Mouse (Mus musculus) frontal cortex, postnatal 25 days (tissue): ENCODE results near the gene Cyth1.

Experiments
- DNase-seq, 2 experiments: peaks; one replicate each; pipeline ENCODE4 v3.0.0; 2022; ENCODE audit warnings: low spot score in 2 of 2

Cyth1 gene

GRCm38 (mm10) chr11:118254159-118254951, 6.0 kb upstream of the Cyth1 start:
- DNase-seq: peak in 1 of 2 experiments; percentile 29

GRCm38 (mm10) chr11:118253447-118254158, 5.2 kb upstream of the Cyth1 start:
- no peak for DNase-seq

GRCm38 (mm10) chr11:118249012-118249383, 606 bp upstream of the Cyth1 start:
- no peak for DNase-seq

GRCm38 (mm10) chr11:118247359-118248095, 865 bp downstream of the Cyth1 start:
- no peak for DNase-seq

DNA sequence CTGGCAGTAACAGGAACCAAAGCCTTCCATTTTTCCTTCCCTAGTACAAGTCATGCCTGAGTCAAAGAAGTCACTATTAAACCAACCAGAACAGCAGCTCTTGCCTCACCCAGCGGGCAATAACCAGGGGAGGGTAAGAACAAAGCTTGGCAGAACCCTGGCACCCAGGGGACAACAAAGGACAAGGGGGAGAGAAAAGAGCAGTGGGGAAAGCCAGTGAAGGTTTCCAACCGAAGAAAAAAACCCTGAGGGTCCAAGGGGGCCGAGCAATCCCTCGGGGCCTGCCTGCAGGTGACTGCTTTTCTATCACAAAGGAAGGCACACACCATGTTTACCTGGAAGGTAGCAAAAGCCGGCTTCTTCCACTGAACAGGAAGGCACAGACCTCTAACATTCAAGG, 1.7 kb downstream of the Cyth1 start:
- no peak for DNase-seq

GRCm38 (mm10) chr11:118245130-118245529, 3.3 kb downstream of the Cyth1 start:
- no peak for DNase-seq

DNA sequence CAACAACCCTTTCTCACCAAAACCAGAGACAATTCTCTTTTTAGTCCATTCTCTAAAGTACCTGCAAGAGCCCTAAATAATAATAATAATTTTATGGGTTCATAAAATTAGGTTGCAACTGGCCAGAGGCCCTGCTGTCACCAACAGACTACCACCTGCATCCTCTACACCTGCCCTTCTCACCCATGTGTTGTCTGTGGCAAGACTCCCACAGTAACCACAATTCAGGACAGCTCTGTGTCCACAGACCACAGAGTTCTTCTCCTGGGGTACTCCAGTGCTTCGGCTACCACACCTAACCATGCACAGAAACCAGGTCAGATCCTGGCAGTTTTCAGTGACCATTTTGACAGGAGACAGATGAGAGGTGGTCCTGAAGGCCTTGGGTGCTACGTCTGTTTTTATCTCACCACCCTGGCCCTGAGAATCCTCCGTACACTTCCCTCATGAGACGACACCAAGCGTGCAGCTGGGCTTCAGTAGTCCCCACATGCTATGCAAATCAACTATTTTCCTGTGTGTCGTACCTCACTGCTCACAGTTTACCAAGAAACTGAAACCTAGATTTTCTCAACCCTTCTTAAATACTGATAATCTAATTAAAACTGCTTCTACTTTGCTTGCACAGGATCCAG, 4.6 kb downstream of the Cyth1 start:
- DNase-seq: no peak

- no peak for DNase-seq
These were observed 5.9 kb downstream of the Cyth1 start for GRCm38 (mm10) chr11:118242506-118242905.

- DNase-seq: no peak
These were observed 8.0 kb downstream of the Cyth1 start for GRCm38 (mm10) chr11:118240388-118240787.

- no peak for DNase-seq
These were observed 8.9 kb downstream of the Cyth1 start for GRCm38 (mm10) chr11:118239281-118240198.

- DNase-seq: no peak
These were observed 11.7 kb downstream of the Cyth1 start for GRCm38 (mm10) chr11:118236520-118237190.

GRCm38 (mm10) chr11:118234929-118235328, 13.5 kb downstream of the Cyth1 start:
- no peak for DNase-seq

DNA sequence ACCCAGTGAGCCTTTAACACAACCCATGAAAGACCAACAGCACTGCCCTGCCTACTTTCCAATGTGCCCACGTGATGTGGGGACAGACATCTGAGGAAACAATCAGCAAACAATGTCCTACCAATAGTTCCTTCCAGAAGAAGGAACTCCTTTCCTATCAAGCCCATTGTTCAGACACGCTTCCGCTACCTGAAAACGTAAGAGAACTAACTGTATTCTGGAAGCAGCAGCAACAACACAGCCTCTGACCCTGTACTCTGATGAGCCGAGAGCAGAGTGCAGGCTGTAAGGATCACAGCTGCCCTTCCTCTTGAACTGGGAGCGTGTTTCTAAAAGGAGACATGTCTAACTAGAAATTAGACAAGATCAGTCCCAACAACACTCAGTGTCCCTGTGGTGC, 13.9 kb downstream of the Cyth1 start:
- no peak for DNase-seq

- no peak for DNase-seq
These were observed 14.5 kb downstream of the Cyth1 start for GRCm38 (mm10) chr11:118233924-118234323.

GRCm38 (mm10) chr11:118232314-118232831, 16.0 kb downstream of the Cyth1 start:
- no peak for DNase-seq

GRCm38 (mm10) chr11:118229941-118230340, 18.5 kb downstream of the Cyth1 start:
- no peak for DNase-seq

DNA sequence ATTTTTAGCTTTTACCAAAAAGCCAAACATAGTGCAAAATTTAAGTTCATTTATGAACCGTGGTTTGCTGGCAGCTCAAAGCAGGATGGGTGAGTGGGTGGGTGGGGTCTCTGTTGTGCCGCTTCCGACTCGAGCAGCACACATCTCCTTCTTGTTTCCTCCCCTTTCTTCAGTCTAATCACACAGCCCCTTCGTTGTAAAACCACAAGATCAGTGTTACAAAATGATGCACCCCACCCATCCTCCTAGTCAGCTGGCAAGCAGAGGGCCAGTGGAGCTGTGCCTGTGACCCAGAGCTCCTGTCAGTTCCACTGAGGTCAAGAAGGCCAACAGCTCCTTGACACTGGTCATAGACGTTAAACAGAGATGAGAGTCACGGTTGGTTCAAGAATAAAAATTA, 20.7 kb downstream of the Cyth1 start:
- DNase-seq: no peak

DNA sequence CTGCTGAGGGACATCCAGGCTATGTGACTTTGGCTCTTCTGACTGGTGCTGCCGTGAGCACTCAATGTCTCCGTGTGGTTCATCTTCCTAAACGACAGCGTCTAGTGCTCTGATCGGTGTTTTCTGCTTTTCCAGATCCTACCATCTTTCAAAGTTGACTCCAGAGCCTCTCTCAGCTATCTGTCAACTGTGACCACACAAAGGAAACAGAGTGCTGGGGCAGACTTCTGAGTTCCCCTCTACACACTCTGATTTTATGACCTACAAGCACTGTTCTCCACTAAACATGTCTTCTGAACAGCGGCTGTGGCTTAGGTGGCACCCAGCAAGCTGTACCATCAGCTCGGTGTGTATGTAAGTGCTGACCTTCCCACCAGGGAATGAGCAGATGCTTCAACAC, 21.5 kb downstream of the Cyth1 start:
- no peak for DNase-seq

GRCm38 (mm10) chr11:118225862-118226261, 22.5 kb downstream of the Cyth1 start:
- no peak for DNase-seq
